Mouse (Mus musculus) heart, postnatal 14 days (tissue): ENCODE data around the gene Slc35f1. TPM values are rescaled to one million over a fixed set of nuclear protein-coding genes. Genes with fewer than 3 reads are reported as not detected.
"Not testable (repeated sequence)": the region's sequence is repeated elsewhere in the genome, so short reads cannot be mapped to it uniquely, and the experiment has no call there.

Source experiments
- DNase-seq, 2 experiments: peaks; one replicate each; pipeline ENCODE4 v3.0.0; 2021 to 2022
- intact Hi-C: fragments of 180-260 bp; cut with DNase I; formaldehyde crosslinking; loops from one replicate; pipeline ENCODE4 v1.15.1; 2025
- total RNA-seq, 2 experiments: library from RNA; stranded (reverse); gene quantifications; 2 replicates each; pipeline ENCODE4 v1.2.3; 2021

Gene Slc35f1
- total RNA-seq, 2 experiments from 2014 or later, result 0.98 to 1.3 TPM

GRCm38 (mm10) chr10:52779926-52780485, 89.7 kb downstream of the Slc35f1 start:
- intact Hi-C loops, result no loop called here
- DNase-seq, result no peak

- DNase-seq, result no peak
- intact Hi-C loops, result no loop called here
Measured at GRCm38 (mm10) chr10:52787075-52787474, 96.7 kb downstream of the Slc35f1 start.

GRCm38 (mm10) chr10:52791560-52791959, 101.2 kb downstream of the Slc35f1 start:
- no peak for DNase-seq
- intact Hi-C loops, result no loop called here

- intact Hi-C loops, result no loop called here
Measured at GRCm38 (mm10) chr10:52797454-52797853, 107.1 kb downstream of the Slc35f1 start.

GRCm38 (mm10) chr10:52807808-52808207, 117.5 kb downstream of the Slc35f1 start:
- no peak for DNase-seq

More at GRCm38 (mm10) chr10:52797454-52797853, 107.1 kb downstream of the Slc35f1 start:
- no peak for DNase-seq

GRCm38 (mm10) chr10:52812861-52813260, 122.5 kb downstream of the Slc35f1 start:
- intact Hi-C loops, result no loop called here
- no peak for DNase-seq

More at GRCm38 (mm10) chr10:52807808-52808207, 117.5 kb downstream of the Slc35f1 start:
- intact Hi-C loops, result no loop called here

GRCm38 (mm10) chr10:52814358-52814757, 124.0 kb downstream of the Slc35f1 start:
- intact Hi-C loops, result no loop called here
- no peak for DNase-seq

- intact Hi-C loops, result no loop called here
- DNase-seq, result no peak
Measured at GRCm38 (mm10) chr10:52819661-52820060, 129.3 kb downstream of the Slc35f1 start.

- intact Hi-C loops, result no loop called here
- DNase-seq, result no peak
Measured at GRCm38 (mm10) chr10:52822909-52823308, 132.6 kb downstream of the Slc35f1 start.

GRCm38 (mm10) chr10:52825746-52826145, 135.4 kb downstream of the Slc35f1 start:
- no peak for DNase-seq
- intact Hi-C loops, result no loop called here

- intact Hi-C loops, result no loop called here
- DNase-seq, result no peak
Measured at GRCm38 (mm10) chr10:52840819-52841218, 150.5 kb downstream of the Slc35f1 start.

GRCm38 (mm10) chr10:52851994-52852393, 161.7 kb downstream of the Slc35f1 start:
- no peak for DNase-seq
- intact Hi-C loops, result no loop called here

GRCm38 (mm10) chr10:52860851-52861250, 170.5 kb downstream of the Slc35f1 start:
- intact Hi-C loops, result no loop called here
- DNase-seq, result no peak

GRCm38 (mm10) chr10:52864936-52865335, 174.6 kb downstream of the Slc35f1 start:
- DNase-seq, result no peak
- intact Hi-C loops, result no loop called here

GRCm38 (mm10) chr10:52871110-52871509, 180.8 kb downstream of the Slc35f1 start:
- intact Hi-C loops, result no loop called here
- no peak for DNase-seq

- no peak for DNase-seq
- intact Hi-C loops, result no loop called here
Measured at GRCm38 (mm10) chr10:52874133-52874532, 183.8 kb downstream of the Slc35f1 start.

- intact Hi-C loops, result no loop called here
- DNase-seq, result no peak
Measured at GRCm38 (mm10) chr10:52874712-52875111, 184.4 kb downstream of the Slc35f1 start.

GRCm38 (mm10) chr10:52877263-52878021, 187.1 kb downstream of the Slc35f1 start:
- DNase-seq, result no peak
- intact Hi-C loops, result no loop called here

GRCm38 (mm10) chr10:52878093-52878801, 187.9 kb downstream of the Slc35f1 start:
- no peak for DNase-seq
- intact Hi-C loops, result no loop called here

- DNase-seq, intact Hi-C loops: not testable (repeated sequence)
Measured at GRCm38 (mm10) chr10:52896724-52897123, 206.4 kb downstream of the Slc35f1 start.

GRCm38 (mm10) chr10:52904914-52905313, 214.6 kb downstream of the Slc35f1 start:
- DNase-seq, result peak in 1 of 2 experiments; percentile 2
- intact Hi-C loops, result no loop called here
